Mouse (Mus musculus) Patski (cell line): ENCODE results near the gene Donson. TPM values are rescaled to one million over a fixed set of nuclear protein-coding genes. Genes with fewer than 3 reads are reported as not detected.

Source experiments
- ATAC-seq: fragments of 100-300 bp; one replicate; pipeline ENCODE4 v1.8.0; 2021
- CTCF ChIA-PET: fragments of 350-600 bp; sonication (Branson Sonifier 250); formaldehyde crosslinking; loops from one replicate; lab custom pipeline; 2022; ENCODE audit warnings: inconsistent platforms; lab: Charles Lee
- POLR2A ChIA-PET: fragments of 350-600 bp; sonication (Branson Sonifier 250); formaldehyde crosslinking; loops from one replicate; lab custom pipeline; 2022; ENCODE audit warnings: antibody characterized with exemption, inconsistent platforms; lab: Charles Lee
- DNase-seq: peaks from one replicate; pipeline ENCODE4 v3.0.0-alpha.2; 2011; ENCODE audit warnings: low read depth, low spot score
- H3K27me3 ChIP-seq: fragments of 371-371 bp; one replicate; pipeline ENCODE4 v1.5.1; 2021
- CTCF ChIP-seq: fragments of 100-300 bp; IDR thresholded peaks from one replicate; pipeline ENCODE4 v1.5.1; 2021
- in situ Hi-C: fragments of 300-500 bp; cut with MboI; formaldehyde crosslinking; loops from 3 replicates; pipeline ENCODE4 v1.11.1; 2018; ENCODE audit warnings: low pct_unique_long_range_greater_than_20kb, mixed read lengths
- polyA plus RNA-seq: library from polyadenylated mRNA; unstranded; gene quantifications from one replicate; pipeline ENCODE4 v1.2.3, GENCODE M21; 2021

Donson gene
- polyA plus RNA-seq, 1 experiment from 2014 or later: 11.7 TPM

GRCm38 (mm10) chr16:91659798-91660197 is 28.8 kb downstream of the Donson start:
- TF ChIP-seq CTCF: no peak
- ChIA-PET CTCF (interaction anchor here (1.1 kb wide), 1 partner anchor 11 kb away, joined by 3 read pairs; no protein-coding TSS in a partner anchor), POLR2A (no interaction called here)
- in situ Hi-C loops: no loop called here
- DNase-seq (no peak), ATAC-seq (no peak)
- no peaks in the 10 kb centered on the region for H3K27me3 ChIP-seq

DNA sequence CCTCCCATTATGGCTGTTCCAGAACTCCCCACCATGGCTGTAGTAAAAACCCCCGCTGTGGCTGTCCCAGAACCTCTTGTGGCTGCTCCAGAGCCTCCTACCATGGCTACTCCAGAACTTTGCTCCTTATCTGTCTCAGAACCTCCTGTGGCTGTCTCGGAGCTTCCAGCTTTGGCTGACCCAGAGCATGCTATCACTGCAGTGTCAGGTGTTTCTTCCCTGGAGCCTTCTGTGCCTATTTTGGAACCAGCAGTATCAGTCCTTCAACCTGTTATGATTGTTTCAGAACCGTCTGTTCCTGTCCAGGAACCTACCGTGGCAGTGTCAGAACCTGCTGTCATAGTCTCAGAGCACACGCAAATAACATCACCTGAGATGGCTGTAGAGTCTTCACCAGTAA is 30.1 kb downstream of the Donson start:
- no peaks in the 10 kb centered on the region for H3K27me3 ChIP-seq
- ChIA-PET POLR2A (no interaction called here), CTCF (no interaction called here)
- in situ Hi-C loops: no loop called here
- DNase-seq (no peak), ATAC-seq (no peak)
- TF ChIP-seq CTCF: no peak

DNA sequence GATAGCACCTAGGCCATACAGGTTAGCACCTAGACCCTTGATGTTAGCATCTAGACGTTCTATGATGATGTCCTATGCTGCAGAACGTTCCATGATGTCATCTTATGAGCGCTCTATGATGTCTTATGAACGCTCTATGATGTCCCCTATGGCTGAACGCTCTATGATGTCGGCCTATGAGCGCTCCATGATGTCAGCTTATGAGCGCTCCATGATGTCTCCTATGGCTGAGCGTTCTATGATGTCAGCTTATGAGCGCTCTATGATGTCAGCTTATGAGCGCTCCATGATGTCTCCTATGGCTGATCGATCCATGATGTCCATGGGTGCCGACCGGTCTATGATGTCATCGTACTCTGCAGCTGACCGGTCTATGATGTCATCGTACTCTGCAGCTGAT is 31.3 kb downstream of the Donson start:
- in situ Hi-C loops: no loop called here
- ChIA-PET CTCF (no interaction called here), POLR2A (interaction anchor here (0.6 to 1.5 kb wide), 2 partner anchors 10 to 68 kb away, joined by 4 to 5 read pairs; partner anchors contain the start of gene Son)
- TF ChIP-seq CTCF: no peak
- ATAC-seq: no peak
- DNase-seq: no peak
- no peaks in the 10 kb centered on the region for H3K27me3 ChIP-seq

DNA sequence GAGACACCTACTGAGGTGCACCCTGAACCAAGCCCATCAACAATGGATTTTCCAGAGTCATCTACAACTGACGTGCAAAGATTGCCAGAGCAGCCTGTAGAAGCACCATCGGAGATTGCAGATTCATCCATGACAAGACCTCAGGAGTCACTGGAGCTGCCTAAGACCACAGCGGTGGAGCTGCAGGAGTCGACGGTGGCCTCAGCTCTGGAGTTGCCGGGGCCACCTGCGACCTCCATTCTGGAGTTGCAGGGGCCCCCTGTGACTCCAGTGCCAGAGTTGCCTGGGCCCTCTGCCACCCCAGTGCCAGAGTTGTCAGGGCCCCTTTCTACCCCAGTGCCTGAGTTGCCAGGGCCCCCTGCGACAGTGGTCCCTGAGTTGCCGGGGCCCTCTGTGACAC is 33.3 kb downstream of the Donson start:
- CTCF ChIA-PET: no interaction called here
- DNase-seq (no peak), ATAC-seq (no peak)
- POLR2A ChIA-PET: interaction anchor here (0.7 kb wide), 1 partner anchor 12 kb away, joined by 3 read pairs; no protein-coding TSS in a partner anchor
- no peak for TF ChIP-seq CTCF
- in situ Hi-C loops: no loop called here
- H3K27me3 ChIP-seq: no peaks in the 10 kb centered on the region

DNA sequence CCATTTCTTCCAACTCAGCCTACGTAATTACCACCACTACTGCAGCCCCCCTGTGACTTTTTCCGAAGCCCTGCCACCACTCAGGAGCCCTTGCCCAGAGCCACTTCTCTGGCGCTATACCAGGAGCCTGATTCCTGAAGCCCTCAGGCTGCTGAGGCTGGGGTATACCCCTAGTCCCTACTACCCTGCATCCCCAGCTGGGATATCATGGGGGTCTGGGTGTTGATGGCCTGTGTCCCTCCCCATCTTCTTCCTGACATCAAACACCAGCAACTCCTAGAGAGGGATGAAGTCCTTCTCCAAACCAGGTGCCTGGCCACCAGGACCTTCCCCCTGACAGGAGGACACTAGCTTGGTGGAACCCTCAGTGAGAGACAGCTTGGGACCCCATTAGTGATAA is 36.4 kb downstream of the Donson start:
- ATAC-seq (no peak), DNase-seq (no peak)
- CTCF ChIA-PET: no interaction called here
- TF ChIP-seq CTCF: no peak
- POLR2A ChIA-PET: no interaction called here
- no peaks in the 10 kb centered on the region for H3K27me3 ChIP-seq
- in situ Hi-C loops: no loop called here

GRCm38 (mm10) chr16:91649781-91650180 is 38.8 kb downstream of the Donson start:
- in situ Hi-C loops: no loop called here
- ChIA-PET CTCF (no interaction called here), POLR2A (no interaction called here)
- TF ChIP-seq CTCF: no peak
- ATAC-seq (no peak), DNase-seq (no peak)
- no peaks in the 10 kb centered on the region for H3K27me3 ChIP-seq

- ATAC-seq (no peak), DNase-seq (no peak)
- in situ Hi-C loops: no loop called here
- ChIA-PET CTCF (no interaction called here), POLR2A (interaction anchor here (0.6 to 0.7 kb wide), 3 partner anchors 22 to 273 kb away, joined by 4 to 12 read pairs (median 4); partner anchors contain the start of gene Tmem50b)
- no peaks in the 10 kb centered on the region for H3K27me3 ChIP-seq
- no peak for TF ChIP-seq CTCF
Observed at GRCm38 (mm10) chr16:91649246-91649645, 39.3 kb downstream of the Donson start.

DNA sequence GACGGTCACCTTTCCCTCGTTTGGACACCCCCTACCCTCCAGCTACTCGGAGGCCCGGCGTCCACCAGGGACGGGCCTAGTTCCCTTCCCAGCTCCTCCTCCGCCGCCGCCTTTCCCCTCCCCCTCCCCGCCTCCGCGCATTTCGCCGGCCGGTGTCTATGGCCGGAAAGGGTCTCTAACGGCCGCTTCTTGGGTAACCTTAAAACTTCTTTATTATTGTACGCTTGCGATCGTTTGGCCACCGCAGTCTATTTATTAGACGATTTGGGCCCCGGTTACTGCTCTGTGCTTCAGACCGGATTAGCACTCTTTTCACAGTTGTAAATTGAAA is 40.4 kb downstream of the Donson start:
- no peaks in the 10 kb centered on the region for H3K27me3 ChIP-seq
- POLR2A ChIA-PET: interaction anchor here (0.7 to 1.5 kb wide), 3 partner anchors 9 to 108 kb away, joined by 3 to 7 read pairs (median 5); no protein-coding TSS in a partner anchor
- in situ Hi-C loops: no loop called here
- CTCF ChIA-PET: interaction anchor here (1.6 kb wide), 1 partner anchor 9 kb away, joined by 5 read pairs; no protein-coding TSS in a partner anchor
- peak; percentile 13 for DNase-seq
- peak; percentile 22 for ATAC-seq
- no peak for TF ChIP-seq CTCF

GRCm38 (mm10) chr16:91647461-91648219 is 40.9 kb downstream of the Donson start, which contains the start of gene Son:
Gene Son, plus strand, starts transcription at chr16:91647506.
- TF ChIP-seq CTCF: no peak
- POLR2A ChIA-PET: interaction anchor here (0.7 to 1.5 kb wide), 6 partner anchors 9 to 152 kb away, joined by 3 to 7 read pairs (median 3); no protein-coding TSS in a partner anchor
- peak; percentile 95 for ATAC-seq
- in situ Hi-C loops: no loop called here
- DNase-seq: peak; percentile 84
- CTCF ChIA-PET: interaction anchor here (1.6 kb wide), 1 partner anchor 9 kb away, joined by 5 read pairs; no protein-coding TSS in a partner anchor
- no peaks in the 10 kb centered on the region for H3K27me3 ChIP-seq

GRCm38 (mm10) chr16:91646681-91647419 is 41.7 kb downstream of the Donson start, which contains the start of gene Gart:
Gene Gart, minus strand, starts transcription at chr16:91646952.
- DNase-seq: peak; percentile 43
- H3K27me3 ChIP-seq: no peaks in the 10 kb centered on the region
- CTCF ChIA-PET: interaction anchor here (1.6 kb wide), 1 partner anchor 8 kb away, joined by 5 read pairs; no protein-coding TSS in a partner anchor
- POLR2A ChIA-PET: interaction anchor here (0.6 to 1.5 kb wide), 6 partner anchors 10 to 151 kb away, joined by 3 to 7 read pairs (median 3); partner anchors contain the start of gene Dnajc28
- in situ Hi-C loops: no loop called here
- no peak for TF ChIP-seq CTCF
- ATAC-seq: peak; percentile 92
